Mouse (Mus musculus) brown adipose tissue, adult 24 weeks (tissue): Measurements from ENCODE around the gene Agpat3. TPM values are rescaled to one million over a fixed set of nuclear protein-coding genes. Genes with fewer than 3 reads are reported as not detected.

Source experiments
- H3K27ac ChIP-seq: fragments of 200-500 bp; replicated peaks from 2 replicates; pipeline ENCODE4 v1.5.1; 2012; ENCODE audit warnings: low read depth, mild to moderate bottlenecking, low read length
- H3K4me1 ChIP-seq: fragments of 200-500 bp; 2 replicates; pipeline ENCODE4 v1.6.1; 2012; ENCODE audit warnings: low read length, mixed read lengths; ENCODE audit not compliant: control insufficient read depth, insufficient read depth, insufficient read length
- H3K4me3 ChIP-seq: fragments of 200-500 bp; 2 replicates; pipeline ENCODE4 v1.5.1; 2012; ENCODE audit warnings: low read depth, mild to moderate bottlenecking, low read length, moderate library complexity; ENCODE audit not compliant: insufficient read depth
- polyA plus RNA-seq: library from polyadenylated mRNA; stranded (reverse); fragments of >200 nt; gene quantifications from 2 replicates; pipeline ENCODE4 v1.2.4, GENCODE M21; 2012; ENCODE audit not compliant: missing spikeins, insufficient read depth, insufficient read length

Agpat3 gene
- 311 and 438 TPM in 2 replicates for polyA plus RNA-seq

- Histone ChIP-seq H3K4me1 (peaks cover 7% of the 10 kb centered on the region), H3K27ac (peak within 1 kb of the TSS; percentile 51), H3K4me3 (peak within 1 kb of the TSS; percentile 85)
These were observed at the start of gene Agpat3 for GRCm38 (mm10) chr10:78351887-78352665. Gene Agpat3, minus strand, starts transcription at chr10:78352489.

- Histone ChIP-seq H3K27ac (no peak overlapping the region), H3K4me1 (no peaks in the 10 kb centered on the region), H3K4me3 (no peak overlapping the region)
These were observed 48.8 kb upstream of the Agpat3 start for GRCm38 (mm10) chr10:78401127-78401526.

DNA sequence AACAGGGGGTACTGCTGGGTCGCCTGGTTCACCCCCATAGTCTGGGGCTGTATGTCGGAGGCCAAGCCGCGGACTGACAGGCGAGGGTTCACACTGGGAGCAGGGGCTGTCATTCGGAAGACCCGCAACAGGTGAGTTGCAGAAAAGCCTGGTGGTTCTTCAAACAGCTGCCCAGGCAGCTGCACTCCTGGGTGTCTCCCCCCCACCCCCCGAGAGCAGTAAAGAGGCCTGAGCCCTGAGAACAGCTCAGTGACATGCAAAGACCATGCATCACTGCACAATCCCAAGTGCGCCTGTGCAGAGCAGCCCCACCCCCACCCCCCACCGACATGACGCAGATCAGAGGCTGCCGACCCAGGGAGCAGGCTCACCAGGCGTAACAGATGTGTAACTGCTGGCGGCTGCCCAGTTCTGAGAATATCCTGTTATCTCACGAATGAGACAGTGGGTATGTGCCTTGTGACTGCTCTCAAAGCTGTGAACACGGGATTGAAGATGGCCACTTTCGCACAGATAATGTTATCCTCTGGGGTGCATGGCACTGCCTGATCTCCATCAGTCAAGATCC, 46.9 kb upstream of the Agpat3 start:
- Histone ChIP-seq H3K4me1 (no peaks in the 10 kb centered on the region), H3K27ac (no peak overlapping the region), H3K4me3 (no peak overlapping the region)

- Histone ChIP-seq H3K27ac (no peak overlapping the region), H3K4me3 (no peak overlapping the region), H3K4me1 (no peaks in the 10 kb centered on the region)
These were observed 44.3 kb upstream of the Agpat3 start for GRCm38 (mm10) chr10:78396625-78396885.

DNA sequence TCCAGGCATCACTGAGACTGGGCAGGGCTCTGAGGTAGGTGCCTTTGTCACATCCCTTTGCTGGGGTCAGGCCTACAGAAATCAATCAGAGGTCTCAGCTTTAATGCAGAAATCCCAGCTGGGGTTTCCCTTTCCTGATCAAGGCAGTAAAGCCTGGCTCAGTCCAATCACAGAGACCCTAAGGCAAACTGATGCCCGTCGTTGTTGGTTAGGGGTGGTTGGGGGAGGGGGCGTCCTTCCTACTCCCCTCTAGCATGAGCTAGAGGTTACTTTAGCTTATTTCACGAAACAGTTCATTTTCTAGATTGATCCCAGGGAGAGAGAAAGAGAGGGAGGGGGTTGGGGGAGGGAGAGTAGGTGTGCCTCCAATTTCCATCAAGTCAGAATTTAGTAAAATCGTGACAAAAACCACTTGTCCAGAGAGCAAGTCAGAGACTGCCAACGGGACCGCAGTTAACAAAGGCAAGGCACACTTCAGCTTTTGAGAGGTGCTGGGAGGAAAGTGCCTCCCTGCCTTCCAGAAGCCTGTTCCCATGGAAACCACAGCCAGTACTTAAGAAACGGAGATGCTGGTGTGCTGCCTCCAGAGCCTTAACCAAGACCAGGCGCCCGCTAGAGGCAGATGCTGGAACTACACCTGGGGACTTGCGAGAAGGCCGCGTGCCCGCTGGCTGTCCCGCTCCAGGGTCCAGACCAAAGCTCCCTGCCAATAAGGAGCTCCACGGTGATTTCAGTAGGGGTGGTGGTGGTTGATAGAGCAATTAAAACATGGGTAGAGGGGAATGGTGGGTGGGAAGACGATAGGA, 43.7 kb upstream of the Agpat3 start:
- Histone ChIP-seq H3K4me1 (no peaks in the 10 kb centered on the region), H3K4me3 (no peak overlapping the region), H3K27ac (no peak overlapping the region)

GRCm38 (mm10) chr10:78395377-78395776, 43.1 kb upstream of the Agpat3 start:
- Histone ChIP-seq H3K27ac (no peak overlapping the region), H3K4me3 (no peak overlapping the region), H3K4me1 (no peaks in the 10 kb centered on the region)

GRCm38 (mm10) chr10:78392072-78392471, 39.8 kb upstream of the Agpat3 start:
- Histone ChIP-seq H3K27ac (no peak overlapping the region), H3K4me3 (no peak overlapping the region), H3K4me1 (no peaks in the 10 kb centered on the region; the same call in 1 of the 2 replicates)

DNA sequence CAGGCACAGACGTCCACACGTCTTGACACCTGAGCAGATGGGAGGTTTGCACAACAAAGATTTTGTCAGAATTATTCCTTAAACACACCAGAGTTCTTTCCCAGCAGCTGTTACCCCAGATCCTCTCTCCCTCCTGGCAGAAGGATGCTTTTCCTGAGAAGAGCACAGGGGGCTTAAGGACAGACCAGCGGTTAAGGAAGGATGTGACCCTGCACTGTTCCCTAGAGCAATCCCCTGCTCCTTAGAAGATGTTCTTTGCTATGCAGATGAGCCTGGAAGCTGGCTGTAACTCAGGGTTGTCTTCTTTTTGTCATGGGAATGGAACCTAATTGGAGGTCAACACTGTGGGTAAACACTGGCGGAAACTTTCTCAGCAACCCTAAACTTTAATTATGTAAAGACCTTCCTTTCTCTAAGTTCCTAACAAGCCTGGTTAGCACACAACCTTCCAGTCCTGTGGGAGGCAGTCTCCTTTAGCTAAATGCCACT, 38.7 kb upstream of the Agpat3 start:
- H3K4me3 ChIP-seq: no peak overlapping the region
- H3K4me1 ChIP-seq: no peaks in the 10 kb centered on the region; the same call in 1 of the 2 replicates
- no peak overlapping the region for H3K27ac ChIP-seq

- H3K4me3 ChIP-seq: no peak overlapping the region
These were observed 36.1 kb upstream of the Agpat3 start for GRCm38 (mm10) chr10:78388216-78388980.

DNA sequence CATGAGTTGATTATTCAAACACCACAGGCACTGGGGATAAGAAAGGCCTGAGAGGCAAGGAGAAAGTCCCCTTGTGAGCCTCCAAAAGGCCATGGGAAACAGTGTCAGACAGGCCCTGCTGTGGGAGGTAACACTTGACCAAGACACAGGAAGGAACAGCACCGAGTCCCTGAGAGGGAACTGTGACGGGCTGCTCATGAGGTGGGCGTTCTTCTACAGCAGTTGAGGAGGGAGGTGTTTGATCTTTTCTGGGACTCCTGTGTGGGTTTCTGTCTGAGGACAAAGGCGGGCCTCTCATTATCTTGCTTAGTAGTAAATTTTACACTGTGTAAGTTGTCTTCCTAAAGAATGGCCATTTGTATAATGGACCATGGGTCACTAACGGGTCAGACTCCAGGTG, 33.2 kb upstream of the Agpat3 start:
- H3K4me1 ChIP-seq: no peaks in the 10 kb centered on the region; the same call in 1 of the 2 replicates
- no peak overlapping the region for H3K27ac ChIP-seq
- no peak overlapping the region for H3K4me3 ChIP-seq

More at GRCm38 (mm10) chr10:78388216-78388980, 36.1 kb upstream of the Agpat3 start:
- H3K4me1 ChIP-seq: no peaks in the 10 kb centered on the region; the same call in 1 of the 2 replicates
- no peak overlapping the region for H3K27ac ChIP-seq

DNA sequence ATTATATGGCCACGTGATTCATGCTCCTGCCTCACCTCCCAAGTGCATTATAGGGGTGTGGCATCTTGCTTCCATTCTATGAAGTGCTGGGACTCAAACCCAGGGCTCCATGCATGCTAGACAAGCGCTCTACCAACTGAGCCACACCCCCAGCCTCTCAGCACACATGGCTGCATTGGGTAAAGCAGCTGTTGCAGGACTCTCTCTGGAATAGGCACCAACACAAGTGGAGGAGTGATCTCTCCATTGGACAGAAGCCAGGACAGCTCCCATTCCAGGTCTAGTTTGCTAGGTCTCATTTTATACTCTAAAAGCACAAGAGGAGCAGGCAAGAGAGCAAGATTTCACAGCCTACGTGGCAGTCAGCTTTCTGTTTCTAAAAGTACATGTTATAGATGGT, 31.3 kb upstream of the Agpat3 start:
- H3K27ac ChIP-seq: no peak overlapping the region
- no peak overlapping the region for H3K4me3 ChIP-seq
- H3K4me1 ChIP-seq: no peaks in the 10 kb centered on the region

DNA sequence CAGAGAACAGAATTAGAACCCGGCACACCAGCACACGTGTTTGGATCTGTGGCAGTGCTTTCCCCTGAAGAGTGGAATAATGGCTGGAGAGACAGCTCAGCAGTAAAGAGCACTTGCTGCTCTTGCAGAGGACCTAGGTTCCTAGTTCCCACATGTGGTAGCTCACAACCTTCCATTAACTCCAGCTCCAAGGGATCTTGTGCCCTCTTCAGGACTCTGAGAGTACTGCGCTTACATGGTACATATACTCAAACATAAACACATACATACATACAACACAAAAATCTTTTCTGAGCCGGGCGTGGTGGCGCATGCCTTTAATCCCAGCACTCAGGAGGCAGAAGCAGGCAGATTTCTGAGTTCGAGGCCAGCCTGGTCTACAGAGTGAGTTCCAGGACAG, 26.2 kb upstream of the Agpat3 start:
- Histone ChIP-seq H3K27ac (no peak overlapping the region), H3K4me1 (no peaks in the 10 kb centered on the region), H3K4me3 (no peak overlapping the region)

- H3K4me3 ChIP-seq: no peak overlapping the region
- H3K4me1 ChIP-seq: peaks cover 2% of the 10 kb centered on the region; the same call in 1 of the 2 replicates
- no peak overlapping the region for H3K27ac ChIP-seq
These were observed 20.7 kb upstream of the Agpat3 start for GRCm38 (mm10) chr10:78372681-78373668.

GRCm38 (mm10) chr10:78371746-78372145, 19.5 kb upstream of the Agpat3 start:
- Histone ChIP-seq H3K27ac (no peak overlapping the region), H3K4me3 (no peak overlapping the region), H3K4me1 (peaks cover 2% of the 10 kb centered on the region; the same call in 1 of the 2 replicates)
